Mouse (Mus musculus) A20 (cell line): ENCODE results near the gene Kcnn4.

ENCODE experiments used
- DNase-seq: peaks from one replicate; pipeline ENCODE4 v3.0.0-alpha.2; 2011; ENCODE audit warnings: low read depth, low spot score

The Kcnn4 gene

DNA sequence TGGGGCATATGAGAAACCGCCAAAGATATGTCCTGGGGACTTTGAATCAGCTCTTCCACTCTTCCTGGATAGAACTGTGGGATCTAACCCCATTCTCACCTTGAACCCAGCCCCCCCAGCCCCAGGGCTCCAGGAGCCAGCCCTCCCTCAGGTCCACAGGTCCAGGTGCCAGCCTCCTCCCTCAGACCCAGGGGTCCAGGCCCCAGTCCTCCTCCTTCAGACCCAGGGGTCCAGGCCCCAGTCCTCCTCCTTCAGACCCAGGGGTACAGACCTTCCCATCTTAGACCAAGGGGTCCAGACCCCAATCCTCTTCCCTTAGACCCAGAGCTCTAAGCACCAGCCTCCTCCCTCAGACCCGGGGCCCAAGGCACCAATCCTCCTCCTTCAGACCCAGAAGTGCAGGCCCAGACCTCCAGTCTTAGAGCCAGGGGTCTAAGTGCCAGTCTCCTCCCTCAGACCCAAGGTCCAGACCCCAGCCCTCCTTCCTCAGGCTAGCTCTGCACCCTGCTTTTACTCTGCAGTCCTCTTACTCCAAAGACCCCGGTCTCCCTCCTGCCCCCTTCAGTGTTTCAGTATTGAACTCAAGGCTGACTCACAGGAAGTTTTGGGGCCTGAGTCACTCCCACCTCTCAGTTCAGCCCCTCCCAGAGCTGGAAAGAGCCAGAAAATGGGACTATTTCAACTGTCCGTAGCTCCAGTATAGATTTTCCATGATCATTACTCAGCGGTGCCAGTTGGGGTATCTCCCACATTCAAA is 4.6 kb upstream of the Kcnn4 start:
- DNase-seq, result peak; percentile 37

DNA sequence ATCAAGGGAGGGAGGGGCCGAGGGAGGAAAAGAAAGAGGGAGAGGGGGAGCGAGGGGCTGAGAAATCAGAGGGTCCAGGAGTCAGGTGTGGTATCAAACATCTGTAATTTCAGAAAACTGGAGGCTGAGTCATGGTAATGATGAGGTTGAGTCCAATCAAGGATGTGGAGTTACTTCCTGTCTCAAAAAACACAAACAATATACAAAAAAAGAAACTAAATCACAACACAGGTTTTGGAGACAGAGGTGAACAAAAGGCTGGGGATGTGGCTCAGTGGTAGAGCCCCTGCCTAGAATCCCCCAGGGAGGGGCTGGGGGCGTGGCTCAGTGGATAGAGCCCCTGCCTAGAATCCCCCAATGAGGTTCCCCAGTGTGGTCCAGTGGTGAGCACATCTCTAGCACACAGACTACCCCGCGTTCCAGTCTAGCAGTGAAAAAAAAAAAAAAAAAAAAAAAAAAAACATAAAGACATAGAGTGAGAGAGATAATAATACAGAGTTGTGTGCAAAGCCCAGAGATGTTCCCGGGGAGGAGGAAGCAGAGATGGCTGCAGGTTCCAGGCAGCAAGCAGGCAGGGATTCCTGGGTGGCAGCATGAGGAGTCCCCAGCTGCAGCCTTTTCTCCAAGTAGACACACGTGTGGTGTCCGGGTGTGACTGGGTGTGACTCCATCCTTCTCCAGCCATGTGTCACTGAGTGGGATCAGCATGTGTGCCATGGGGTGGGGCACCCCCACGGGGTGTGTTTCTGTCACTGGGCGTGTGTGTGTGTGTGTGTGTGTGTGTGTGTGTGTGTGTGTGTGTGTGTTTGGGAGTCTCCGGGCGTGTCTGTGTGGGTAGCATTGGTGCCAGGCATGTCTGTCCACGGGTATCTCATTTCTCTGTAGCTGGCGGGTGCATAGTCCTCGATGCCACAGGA is 3.1 kb upstream of the Kcnn4 start:
- DNase-seq, result peak; percentile 31

DNA sequence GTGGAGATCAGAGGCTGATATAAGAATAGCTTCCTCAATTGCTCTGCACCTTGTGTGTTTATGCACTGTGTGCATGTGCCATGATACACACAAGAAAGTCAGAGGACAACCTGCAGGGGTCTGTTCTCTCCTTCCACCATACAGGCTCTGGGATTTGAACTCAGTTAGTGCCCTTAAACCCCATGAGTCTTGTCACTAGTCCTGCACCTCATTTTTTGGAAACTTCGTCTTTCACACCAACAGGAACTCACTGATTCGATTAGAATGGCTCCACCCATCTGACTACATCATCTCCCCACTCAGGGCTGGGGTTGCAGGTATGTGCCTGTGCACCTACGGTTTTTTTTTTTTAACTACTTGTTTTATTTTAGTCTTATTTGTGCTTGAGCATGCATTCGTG is 1.8 kb upstream of the Kcnn4 start:
- DNase-seq, result peak; percentile 76

DNA sequence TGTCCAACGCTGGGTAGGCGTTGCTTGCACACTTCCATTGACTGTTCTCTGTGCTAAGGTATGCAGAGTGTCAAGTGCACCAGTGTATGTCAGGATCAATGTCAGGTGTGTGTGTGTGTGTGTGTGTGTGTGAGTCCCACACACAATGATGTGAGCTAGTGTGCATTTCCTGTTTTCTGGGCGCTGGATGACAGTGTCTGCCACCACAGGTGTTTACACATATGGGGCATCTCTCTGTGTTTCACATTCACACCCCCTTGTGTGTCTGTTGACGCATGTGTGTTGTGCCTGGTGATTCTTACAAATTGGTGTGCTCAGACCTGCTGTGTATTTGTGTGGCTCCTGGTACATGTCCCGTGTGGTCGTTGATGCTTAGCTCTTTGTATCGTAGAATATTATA is 1.1 kb upstream of the Kcnn4 start:
- peak; percentile 81 for DNase-seq

DNA sequence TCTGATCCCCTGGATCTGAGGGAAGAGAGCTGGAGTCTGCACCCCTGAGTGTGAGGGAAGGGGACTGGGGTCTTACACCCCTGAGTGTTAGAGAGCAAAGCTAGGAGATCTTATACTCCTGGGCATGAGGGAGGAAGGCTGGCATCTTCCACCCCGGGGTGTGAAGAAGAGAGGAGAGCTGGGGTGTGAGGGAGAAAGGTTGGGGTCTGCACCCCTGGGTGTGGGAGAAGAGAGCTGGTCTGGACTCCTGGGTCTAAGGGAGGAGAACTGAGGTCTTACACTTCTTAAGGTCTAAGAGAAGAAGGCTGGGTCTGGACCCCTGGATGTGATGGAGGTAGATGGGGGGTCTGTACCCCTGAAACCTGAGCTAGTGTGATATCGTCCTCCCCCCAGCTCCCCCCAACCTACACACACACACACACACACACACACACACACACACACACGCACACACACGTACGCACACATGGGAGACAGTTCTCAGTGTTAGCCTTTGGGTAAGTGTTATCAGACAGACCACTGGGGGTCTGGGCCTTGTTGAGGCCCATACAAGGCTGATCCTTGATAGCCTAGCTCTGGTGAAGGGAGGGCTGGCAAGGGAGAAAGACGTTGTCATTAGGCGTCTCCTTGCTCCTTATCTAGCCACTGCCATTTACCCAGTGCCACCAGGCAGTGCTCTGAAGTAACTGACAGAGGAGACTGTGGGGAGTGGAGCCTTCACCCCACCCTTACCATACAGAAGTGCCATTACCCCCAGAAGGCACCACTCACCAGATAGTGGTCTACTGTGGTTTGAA is 1.1 kb downstream of the Kcnn4 start:
- DNase-seq, result peak; percentile 73

DNA sequence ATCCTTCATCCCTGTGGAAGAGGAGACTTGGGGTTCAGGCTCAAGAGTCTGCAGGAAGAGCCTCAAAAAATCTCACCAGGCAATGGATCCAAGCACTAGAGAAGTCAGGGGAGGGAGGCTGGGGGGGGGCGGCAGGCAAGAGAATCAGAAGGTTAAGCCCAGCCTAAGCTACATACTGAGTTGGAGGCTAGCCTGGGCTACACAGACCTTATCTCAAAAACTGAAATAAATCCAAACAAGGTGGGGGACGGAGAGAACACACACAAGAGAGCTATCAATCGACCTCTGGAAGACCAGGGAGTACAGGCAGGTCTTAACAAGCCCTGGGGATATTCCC is 1.7 kb downstream of the Kcnn4 start:
- peak; percentile 60 for DNase-seq

DNA sequence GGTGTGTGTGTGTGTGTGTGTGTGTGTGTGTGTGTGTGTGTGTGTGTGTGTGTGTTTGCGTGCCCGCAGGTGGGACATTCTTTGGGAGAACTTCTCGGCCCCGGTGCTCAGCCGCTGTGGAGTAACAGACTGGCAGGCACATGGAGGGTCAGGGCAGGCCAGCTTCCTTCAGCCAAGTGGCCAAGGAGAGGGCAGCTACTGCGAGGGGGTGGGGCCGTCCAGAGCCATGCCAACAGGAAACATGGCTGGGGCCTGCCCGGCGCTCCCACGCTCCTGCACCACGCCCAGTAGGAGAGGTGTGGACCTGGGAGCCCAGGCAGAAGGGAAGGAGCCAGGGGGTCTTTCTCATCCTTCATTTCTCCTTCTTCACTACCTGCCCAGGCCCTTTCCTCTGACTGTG is 2.2 kb downstream of the Kcnn4 start:
- peak; percentile 71 for DNase-seq

DNA sequence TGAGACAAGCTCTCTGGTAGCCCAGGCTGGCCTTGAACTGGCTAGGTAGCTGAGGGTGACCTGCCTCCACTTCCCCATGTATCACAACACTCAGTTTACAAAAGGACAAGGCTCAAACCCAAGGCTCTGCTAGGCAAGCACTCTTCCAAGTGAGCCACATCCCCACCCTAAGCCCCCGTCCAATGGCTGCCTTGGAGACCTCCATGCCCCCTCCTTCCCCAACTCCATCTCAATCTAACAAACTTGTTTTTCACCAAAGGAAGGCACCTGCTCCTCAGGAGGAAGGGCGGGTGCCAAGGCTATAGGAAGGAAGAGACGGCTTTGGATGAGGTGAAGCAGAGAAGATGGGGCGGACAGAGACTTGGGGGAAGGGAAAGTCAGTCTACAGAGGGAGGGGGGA is 2.7 kb downstream of the Kcnn4 start:
- DNase-seq, result peak; percentile 81

DNA sequence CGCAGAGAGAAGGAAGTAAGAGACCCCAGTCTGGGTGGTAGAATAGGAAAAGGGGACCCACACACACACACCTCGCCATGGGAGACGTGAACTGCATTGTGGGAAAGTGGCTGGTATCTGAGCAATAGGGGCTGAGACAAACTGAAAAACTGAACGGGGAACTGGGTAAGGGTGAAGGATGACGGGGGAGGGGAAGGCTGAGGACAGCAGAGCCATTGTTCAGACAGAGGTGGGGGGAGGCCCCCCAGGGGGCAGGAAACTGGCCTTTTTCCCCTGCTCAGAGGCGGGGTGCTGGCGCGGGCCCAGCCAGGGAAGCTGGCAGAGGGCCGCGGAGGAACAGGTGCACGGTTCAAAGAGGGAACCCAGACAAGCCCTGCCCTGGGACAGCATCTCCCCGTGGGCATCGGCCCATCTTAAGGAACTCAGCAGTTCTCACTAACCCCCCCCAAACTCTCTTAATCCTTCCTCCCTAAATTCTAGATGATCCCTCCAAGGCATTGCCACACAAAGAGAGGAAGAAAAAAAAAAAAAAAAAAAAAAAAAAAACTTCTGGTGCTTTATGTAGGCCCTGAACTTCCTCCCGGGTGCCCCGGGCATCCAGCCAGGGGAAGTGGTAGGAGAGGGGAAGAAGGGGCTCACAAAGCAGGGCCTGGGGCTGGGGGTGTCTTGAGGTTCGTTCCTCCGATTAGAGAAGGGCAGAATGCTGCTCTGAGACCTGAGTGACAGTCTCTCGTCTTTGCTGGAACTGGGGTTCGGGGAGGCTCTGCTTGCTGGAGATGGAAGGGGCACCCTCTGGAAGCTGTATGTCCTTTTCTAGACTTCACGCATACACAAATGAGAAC is 3.7 kb downstream of the Kcnn4 start:
- DNase-seq, result peak; percentile 97

DNA sequence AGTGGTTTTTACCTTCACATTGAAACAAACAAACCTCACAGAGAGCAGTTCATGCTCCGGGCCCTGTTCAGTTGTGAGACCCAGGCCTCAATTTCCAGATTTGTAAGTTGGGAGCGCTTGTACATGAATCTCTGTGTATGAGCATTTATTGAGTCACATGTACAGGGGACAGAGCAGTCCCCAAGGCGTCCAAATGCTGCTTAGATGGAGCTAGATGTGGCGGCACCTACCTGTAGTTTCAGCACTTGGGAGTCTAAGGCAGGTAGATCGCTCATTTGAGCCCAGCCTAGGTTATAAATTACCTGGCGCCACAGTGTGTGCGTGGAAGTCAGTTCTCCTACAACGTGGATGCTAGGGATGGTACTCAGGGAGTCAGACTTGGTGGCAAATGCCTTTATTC is 6.4 kb downstream of the Kcnn4 start:
- no peak for DNase-seq

DNA sequence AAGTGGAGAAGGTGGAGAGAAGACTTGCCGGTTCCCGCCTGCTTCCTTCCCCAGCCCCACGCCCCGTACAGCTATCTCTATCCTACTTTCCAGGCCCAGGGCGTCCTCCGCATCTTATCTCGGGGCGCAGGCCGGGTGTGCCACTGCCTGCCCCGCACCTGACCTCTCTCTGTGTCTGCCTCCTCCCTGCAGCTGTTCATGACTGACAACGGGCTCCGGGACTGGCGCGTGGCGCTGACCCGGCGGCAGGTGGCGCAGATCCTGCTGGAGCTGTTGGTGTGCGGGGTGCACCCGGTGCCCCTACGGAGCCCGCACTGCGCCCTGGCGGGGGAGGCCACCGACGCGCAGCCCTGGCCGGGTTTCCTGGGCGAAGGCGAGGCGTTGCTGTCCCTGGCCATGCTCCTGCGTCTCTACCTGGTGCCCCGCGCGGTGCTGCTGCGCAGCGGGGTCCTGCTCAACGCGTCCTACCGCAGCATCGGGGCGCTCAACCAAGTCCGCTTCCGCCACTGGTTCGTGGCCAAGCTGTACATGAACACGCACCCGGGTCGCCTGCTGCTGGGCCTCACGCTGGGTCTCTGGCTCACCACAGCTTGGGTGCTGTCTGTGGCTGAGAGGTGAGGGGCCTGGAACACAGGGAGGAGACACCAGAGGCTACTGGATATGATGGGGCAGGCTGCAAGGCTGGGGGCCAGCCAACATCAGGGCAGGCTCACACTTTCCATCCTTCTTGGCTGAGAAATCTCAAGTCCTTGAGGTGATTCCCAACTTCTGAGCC is 7.2 kb downstream of the Kcnn4 start:
- peak; percentile 12 for DNase-seq

DNA sequence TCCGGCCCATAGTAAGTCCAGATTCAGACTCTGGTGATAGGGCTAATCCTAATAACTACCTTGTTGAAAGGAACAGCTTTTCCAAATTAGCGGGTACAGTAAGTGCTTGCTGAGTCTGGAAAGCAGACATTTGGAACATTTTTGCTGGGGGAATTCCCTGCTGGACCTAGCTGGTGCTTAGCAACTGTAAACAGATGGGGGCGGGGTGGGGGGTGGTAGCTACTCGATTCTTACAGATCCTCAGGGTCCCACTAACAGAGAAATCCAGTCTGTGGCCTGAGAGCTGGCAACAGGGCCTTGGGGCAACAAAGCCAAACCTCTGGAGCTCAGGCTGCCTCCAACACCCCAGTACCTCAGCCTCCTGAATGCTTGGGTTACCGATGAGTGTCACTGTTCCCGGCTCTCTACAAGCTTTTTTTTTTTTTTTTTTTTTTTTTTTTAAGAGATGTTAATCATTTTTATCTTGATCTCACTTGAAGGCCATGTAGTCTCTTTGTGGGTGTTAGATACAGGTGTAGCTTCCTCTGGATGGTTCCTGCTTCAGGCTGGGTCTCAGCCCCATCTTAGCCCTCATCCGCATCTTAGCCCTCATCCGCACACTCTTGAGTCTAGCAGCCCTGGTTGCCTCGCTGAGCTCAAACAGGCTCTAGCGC is 8.1 kb downstream of the Kcnn4 start:
- DNase-seq, result peak; percentile 17

DNA sequence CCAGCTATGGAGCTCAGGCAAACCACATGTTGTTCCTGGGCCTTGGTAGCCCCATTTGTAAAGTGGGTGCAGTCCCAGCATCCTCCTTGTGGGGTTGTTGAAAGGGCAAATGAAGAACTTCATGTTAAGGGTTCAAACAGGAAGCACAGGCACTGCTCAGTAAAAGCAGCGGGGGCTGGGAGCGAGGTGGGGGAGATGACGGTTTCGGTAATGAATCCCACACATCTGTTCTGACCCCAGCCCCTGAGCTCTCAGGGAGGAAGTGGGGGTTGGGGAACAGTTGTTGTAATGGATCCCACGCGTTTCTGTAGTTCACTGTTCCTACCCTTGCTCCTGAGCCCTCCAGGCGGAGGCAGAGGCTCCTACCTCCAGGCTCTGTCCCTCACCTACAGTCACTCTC is 9.9 kb downstream of the Kcnn4 start:
- peak; percentile 78 for DNase-seq

DNA sequence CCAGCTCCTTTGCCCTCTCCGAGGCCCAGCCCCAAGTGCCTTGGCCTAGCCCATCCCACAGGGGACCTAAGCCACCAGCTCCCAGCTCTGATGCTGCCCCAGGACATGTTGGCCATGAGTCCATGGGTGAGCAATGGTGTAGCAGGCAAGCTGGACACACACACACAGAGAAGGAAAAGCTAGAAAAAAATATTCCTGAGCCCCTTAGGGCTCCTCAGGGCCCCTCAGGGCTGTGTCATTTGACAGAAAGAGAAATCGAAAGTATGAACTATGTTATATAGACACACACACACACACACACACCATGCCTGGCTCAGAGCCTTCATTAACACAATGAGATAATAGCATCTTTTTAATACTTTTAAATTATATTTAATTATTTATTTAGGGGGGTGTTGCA is 10.3 kb downstream of the Kcnn4 start:
- no peak for DNase-seq

DNA sequence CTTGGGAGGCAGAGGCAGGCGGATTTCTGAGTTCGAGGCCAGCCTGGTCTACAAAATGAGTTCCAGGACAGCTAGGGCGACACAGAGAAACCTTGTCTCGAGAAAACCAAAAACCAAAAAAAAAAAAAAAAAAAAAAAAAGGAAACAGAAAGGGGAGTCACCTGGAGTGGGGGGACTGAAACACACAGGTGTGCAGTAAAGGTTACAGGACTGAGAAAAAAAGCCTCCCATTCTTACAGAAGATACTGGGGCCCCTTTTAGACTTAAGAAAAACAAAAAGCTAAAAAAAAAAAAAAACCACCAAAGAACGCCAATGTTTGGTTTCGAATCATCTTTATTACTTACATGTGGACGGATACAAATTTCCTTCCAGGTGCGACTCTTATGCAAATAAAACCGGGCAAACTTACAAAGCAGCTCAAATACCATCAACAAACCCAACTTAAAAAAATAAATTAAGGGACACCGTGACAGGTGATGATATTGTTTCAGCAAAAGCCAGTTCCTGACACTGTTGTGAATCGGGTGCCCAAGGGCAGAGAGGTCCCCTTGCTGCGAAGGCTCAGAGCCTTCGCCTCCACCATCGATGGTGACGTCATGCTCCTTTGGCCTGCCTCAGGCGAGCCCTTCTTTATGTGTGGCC is 12.8 kb downstream of the Kcnn4 start:
- DNase-seq, result peak; percentile 90

DNA sequence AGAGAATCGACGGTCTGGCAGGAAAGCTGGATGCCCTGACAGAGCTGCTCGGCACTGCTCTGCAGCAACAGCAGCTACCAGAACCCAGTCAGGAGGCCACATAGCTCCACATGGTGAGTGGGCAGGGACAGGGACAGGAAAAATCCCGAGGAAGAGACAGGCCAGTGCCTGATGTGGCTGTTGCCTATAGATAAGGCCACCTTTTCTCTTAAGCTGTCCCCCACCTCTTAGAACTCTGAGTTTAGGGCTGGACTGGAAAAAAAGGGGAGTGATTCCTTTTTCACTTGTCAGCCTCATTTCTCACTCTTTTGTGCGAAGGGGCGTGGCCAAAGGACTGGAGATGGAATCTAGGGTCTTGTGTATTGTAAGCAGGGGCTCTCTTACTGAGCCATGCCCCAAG is 14.0 kb downstream of the Kcnn4 start:
- DNase-seq, result no peak

DNA sequence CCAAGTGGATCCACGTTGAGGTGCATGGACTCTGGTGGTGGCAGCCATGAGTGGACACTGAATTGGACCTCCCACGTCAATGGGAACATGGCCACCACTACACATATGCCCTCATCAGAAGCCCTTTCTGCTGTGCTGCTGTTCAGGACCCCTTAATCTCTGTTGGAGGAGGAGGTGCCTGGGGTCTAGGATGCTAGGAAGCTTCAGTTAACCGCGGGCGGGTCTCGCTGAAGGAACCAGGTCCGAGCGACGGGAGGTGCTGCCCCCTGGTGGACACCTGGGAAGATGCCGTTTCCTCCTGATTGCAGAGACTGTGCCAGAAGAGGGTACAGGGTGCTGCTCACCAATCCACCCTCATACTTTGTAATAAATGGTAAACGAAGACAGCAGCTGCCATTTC is 14.8 kb downstream of the Kcnn4 start:
- DNase-seq, result peak; percentile 74

DNA sequence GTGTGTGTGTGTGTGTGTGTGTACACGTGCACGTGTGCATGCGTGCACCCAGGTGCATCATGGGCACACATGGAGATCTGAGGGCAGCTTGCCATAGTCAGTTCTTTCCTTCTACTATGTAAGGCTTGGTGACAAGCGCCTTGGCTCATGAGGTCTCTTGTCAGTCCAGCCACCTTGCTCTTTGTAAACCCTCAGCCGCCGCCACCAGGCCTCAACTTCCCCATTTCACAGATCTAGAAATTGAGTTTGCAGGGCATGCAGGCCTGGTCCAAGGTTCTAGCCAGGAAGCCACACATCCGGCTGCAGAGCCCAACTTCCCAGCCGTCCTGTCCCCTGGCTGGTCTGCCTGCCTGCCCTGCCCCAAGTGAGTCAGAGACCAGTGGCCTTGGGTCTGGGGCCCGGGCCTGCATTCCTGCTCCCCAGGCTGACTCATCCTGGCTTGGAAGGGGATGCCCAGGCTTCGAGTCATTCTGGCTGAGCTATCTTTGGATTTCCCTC is 17.0 kb downstream of the Kcnn4 start:
- DNase-seq, result no peak

DNA sequence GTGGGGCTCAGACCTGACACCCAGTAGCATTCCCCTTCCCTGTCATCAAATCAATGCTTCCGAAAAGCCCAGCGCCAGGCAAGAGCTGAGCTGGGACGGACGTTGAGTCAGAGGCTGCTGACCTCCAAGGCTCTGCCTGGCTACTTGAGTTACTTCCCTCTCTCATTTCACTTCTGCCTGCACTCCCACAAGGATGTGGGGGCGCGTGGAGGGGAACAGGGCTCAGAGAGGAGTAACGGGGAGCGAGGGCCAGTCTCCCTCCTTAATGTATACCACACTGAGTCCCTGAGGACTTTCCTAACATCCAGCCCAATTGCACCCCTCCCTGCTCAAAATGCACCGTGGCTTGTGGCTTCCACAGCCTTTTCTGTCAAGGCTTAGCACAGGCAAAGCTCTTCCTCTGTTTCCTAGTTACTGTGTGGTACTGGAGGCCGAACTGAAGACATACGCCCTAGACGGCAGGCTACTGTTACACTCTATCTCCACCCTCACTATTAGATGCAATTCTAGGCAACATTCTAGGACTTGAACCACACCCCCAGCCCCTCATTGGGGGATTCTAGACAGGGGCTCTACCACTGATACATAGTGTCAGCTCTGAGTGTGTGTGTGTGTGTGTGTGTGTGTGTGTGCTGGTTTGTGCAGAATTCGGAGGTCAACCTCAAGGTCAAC is 19.6 kb downstream of the Kcnn4 start:
- no peak for DNase-seq
